Mouse (Mus musculus) hindbrain, embryonic 14.5 days (tissue): ENCODE data around the gene Pik3r1. TPM values are rescaled to one million over a fixed set of nuclear protein-coding genes. Genes with fewer than 3 reads are reported as not detected.

Source experiments
- ATAC-seq: fragments of 200-750 bp; cut with Nextera tagmentation; 2 replicates; pipeline ENCODE4 v1.8.0; 2017; ENCODE audit warnings: moderate number of reproducible peaks, mild to moderate bottlenecking, moderate TSS enrichment, moderate library complexity; ENCODE audit not compliant: low FRiP score
- DNase-seq: peaks from one replicate; pipeline ENCODE4 v3.0.0-alpha.2; 2015; ENCODE audit warnings: low spot score
- H3K27ac ChIP-seq: fragments of 300-500 bp; sonication (generic); 2 replicates; pipeline ENCODE4 v1.5.1; 2014; ENCODE audit warnings: mild to moderate bottlenecking, moderate library complexity
- H3K27me3 ChIP-seq: fragments of 300-500 bp; sonication (generic); 2 replicates; pipeline ENCODE4 v1.6.1; 2014; ENCODE audit warnings: mild to moderate bottlenecking, low read length, mixed read lengths; ENCODE audit not compliant: control insufficient read depth, insufficient read depth
- H3K36me3 ChIP-seq: fragments of 300-500 bp; sonication (generic); replicated peaks from 2 replicates; pipeline ENCODE4 v1.6.1; 2014; ENCODE audit not compliant: control insufficient read depth, insufficient read depth
- H3K4me1 ChIP-seq: fragments of 300-500 bp; sonication (generic); replicated peaks from 2 replicates; pipeline ENCODE4 v1.6.1; 2014; ENCODE audit warnings: antibody characterized with exemption, low read length, mixed read lengths; ENCODE audit not compliant: control insufficient read depth, insufficient read depth
- H3K4me2 ChIP-seq: fragments of 300-500 bp; sonication (generic); replicated peaks from 2 replicates; pipeline ENCODE4 v1.6.1; 2014; ENCODE audit warnings: mild to moderate bottlenecking, moderate library complexity
- H3K4me3 ChIP-seq: fragments of 300-500 bp; sonication (generic); replicated peaks from 2 replicates; pipeline ENCODE4 v1.5.1; 2014; ENCODE audit warnings: mild to moderate bottlenecking, low read length
- H3K9ac ChIP-seq: fragments of 300-500 bp; sonication (generic); 2 replicates; pipeline ENCODE4 v1.6.1; 2014
- H3K9me3 ChIP-seq: fragments of 300-500 bp; sonication (generic); 2 replicates; pipeline ENCODE4 v1.6.1; 2016; ENCODE audit warnings: low read length; ENCODE audit not compliant: control insufficient read depth
- WGBS: fragments of 180-500 bp; shearing (Covaris S2); extraction: QIAGEN DNeasy Blood & Tissue Kit; methylation state at CpG from one replicate; pipeline ENCODE4 v1.1.7; 2014; 5-methylcytosine and 5-hydroxymethylcytosine counted together
- polyA plus RNA-seq: library from polyadenylated mRNA; unstranded; fragments of >200 nt; fragmentation: Nextera tagmentation; extraction: Ambion mirVana; gene quantifications from 2 replicates; pipeline ENCODE4 v1.2.1, GENCODE M21; 2014

The Pik3r1 gene
- polyA plus RNA-seq, 1 experiment from 2014 or later, result 94.5 TPM

DNA sequence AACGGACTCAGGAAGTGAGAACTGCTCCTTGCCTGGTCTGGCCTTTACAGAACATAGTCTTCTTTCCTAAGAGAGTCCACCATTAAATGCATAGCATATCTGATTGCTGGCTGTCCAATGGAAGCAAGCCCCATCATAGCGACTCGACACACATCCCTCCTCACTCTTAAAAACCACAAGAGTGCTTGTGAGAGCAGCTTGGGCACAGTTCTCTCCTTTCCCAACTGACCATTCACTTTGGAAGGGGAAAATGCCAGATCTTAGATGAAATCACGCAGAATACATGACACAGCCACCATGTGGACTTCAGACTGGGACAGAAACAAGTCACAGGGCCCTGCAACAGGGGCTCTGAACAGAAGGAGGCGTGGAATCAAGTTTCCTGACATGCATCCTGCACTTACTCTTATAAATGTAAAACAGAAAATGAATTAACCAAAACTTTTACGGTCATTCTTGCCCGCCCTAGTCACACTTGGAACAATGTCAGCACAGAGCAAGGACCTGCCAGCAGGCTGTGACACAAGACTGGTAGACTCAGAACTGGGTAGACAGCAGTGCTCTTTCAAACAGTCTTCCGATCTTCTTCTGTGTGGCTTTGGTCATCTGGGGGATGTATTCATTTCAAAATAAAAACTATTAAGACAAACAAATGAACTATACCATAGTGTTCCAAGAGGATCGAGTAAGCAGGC, 46.0 kb downstream of the Pik3r1 start:
- peaks cover 8% of the 10 kb centered on the region; the same call in 1 of the 2 replicates for H3K4me1 ChIP-seq
- no peak overlapping the region for H3K4me2 ChIP-seq
- DNase-seq (no peak), ATAC-seq (no peak)
- H3K27me3 ChIP-seq, result no peaks in the 10 kb centered on the region
- no peaks in the 10 kb centered on the region for H3K36me3 ChIP-seq
- 90% methylated on average over 9 of the region's 9 CpGs for WGBS
- H3K9me3 ChIP-seq, result no peaks in the 10 kb centered on the region
- H3K4me3 ChIP-seq, result no peak overlapping the region
- H3K27ac ChIP-seq, result no peak overlapping the region
- H3K9ac ChIP-seq, result no peak overlapping the region

DNA sequence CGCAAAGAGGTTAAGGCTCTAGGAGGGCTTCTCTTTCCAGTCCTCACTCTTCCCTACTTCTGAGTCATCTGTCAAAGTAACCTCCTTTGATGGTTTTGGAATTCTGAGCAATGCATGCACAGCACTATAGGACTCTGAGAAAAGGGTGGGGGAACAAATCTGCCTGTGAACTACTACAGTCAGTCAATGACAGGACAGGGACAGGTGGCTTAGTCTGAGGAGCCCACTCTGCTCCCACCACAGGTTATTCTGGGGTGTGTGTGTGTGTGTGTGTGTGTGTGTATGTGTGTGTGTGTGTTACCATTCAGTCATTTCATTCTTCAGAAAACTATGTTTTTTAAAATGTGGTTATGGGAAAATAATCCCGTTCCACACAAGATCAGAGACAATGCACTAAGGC, 46.9 kb downstream of the Pik3r1 start:
- Histone ChIP-seq H3K27ac (no peak overlapping the region), H3K27me3 (no peaks in the 10 kb centered on the region), H3K4me3 (no peak overlapping the region), H3K36me3 (no peaks in the 10 kb centered on the region), H3K4me1 (peaks cover 8% of the 10 kb centered on the region; the same call in 1 of the 2 replicates), H3K9ac (no peak overlapping the region), H3K9me3 (no peaks in the 10 kb centered on the region), H3K4me2 (no peak overlapping the region)
- DNase-seq (no peak), ATAC-seq (no peak)
- 96% methylated on average over 1 of the region's 2 CpGs for WGBS

DNA sequence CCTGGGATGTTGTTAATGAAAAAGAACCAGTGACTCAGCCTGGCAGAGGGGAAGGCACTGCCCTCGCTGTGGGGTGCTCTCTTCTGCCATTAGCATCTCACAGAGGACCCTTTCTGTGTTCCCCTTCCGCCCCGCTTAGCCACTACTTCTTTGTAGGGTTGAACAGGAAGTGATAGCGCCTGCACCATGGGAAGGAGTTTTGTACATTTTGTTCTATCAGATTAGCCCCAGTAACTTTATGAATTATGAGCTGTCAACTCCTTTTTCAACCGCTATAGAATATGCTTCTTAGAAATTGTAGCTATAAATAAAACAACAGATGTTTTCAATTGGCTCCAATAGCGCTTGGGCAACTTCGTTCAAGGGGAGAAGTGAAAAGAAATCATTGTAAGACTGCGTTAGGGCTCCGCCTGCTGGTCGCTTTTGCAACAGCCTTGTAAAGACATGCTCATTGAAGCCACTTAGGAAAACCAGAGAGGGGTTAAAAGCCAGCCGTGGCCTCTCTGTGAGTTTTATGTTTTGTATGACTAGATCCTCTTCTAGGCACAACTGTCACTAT, 48.6 kb downstream of the Pik3r1 start:
- WGBS, result 7% methylated on average over 11 of the region's 11 CpGs
- Histone ChIP-seq H3K36me3 (no peaks in the 10 kb centered on the region), H3K27ac (no peak overlapping the region), H3K9ac (no peak overlapping the region), H3K4me1 (peaks cover 8% of the 10 kb centered on the region; the same call in 1 of the 2 replicates), H3K27me3 (no peaks in the 10 kb centered on the region), H3K9me3 (no peaks in the 10 kb centered on the region), H3K4me3 (no peak overlapping the region), H3K4me2 (peak overlapping the region; percentile 31)
- ATAC-seq (peak; percentile 64; the same call in 1 of the 2 replicates), DNase-seq (peak; percentile 89)

DNA sequence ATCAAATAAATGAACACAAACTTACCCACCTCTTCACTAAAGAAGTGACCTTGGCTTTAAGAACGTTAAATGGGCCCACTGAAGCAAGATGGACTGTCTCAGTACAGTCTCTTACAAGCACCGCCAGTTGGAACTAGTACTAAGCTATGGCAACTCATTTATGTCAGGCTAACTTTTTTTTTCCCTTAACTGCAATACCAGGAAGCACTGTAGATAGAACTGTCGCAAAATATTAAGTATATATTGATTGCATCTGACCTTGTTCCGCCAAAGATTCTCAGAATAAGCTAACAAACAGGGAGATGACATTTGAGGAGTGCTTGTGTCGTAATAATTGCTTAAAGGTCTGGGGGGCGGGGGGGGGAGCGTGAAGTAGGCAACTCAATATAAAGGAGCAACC, 49.3 kb downstream of the Pik3r1 start:
- Histone ChIP-seq H3K27me3 (no peaks in the 10 kb centered on the region), H3K4me3 (no peak overlapping the region), H3K36me3 (no peaks in the 10 kb centered on the region), H3K9ac (no peak overlapping the region), H3K9me3 (no peaks in the 10 kb centered on the region), H3K4me1 (peaks cover 8% of the 10 kb centered on the region; the same call in 1 of the 2 replicates), H3K4me2 (0 out of 2 replicates have a peak overlapping the region, but pooled peaks have one; percentile 31), H3K27ac (no peak overlapping the region)
- ATAC-seq (no peak), DNase-seq (no peak)
- 52% methylated on average over 7 of the region's 7 CpGs for WGBS

DNA sequence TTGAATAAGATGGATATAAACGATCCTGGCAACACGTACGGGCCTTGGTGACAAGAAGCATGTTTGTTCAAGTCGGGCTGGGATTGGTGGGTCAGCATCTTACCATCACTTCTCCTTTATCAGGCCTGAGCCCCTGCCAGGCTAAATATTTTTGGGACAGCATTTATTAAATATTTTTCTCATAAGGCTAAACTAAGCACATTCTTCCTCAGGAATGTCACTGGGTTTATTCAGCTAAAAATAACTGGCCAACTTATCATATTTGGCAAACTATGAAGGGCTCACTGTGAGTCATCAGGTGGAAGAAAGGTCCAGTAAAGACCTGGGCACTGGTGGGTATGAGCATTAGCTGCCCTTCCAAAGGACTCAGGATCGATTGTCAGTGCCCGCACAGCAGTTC, 50.2 kb downstream of the Pik3r1 start:
- H3K4me1 ChIP-seq, result peaks cover 8% of the 10 kb centered on the region; the same call in 1 of the 2 replicates
- 81% methylated on average over 6 of the region's 6 CpGs for WGBS
- DNase-seq (no peak), ATAC-seq (no peak)
- H3K9ac ChIP-seq, result no peak overlapping the region
- H3K27ac ChIP-seq, result no peak overlapping the region
- no peak overlapping the region for H3K4me3 ChIP-seq
- no peaks in the 10 kb centered on the region for H3K27me3 ChIP-seq
- no peak overlapping the region for H3K4me2 ChIP-seq
- H3K36me3 ChIP-seq, result no peaks in the 10 kb centered on the region
- H3K9me3 ChIP-seq, result no peaks in the 10 kb centered on the region

DNA sequence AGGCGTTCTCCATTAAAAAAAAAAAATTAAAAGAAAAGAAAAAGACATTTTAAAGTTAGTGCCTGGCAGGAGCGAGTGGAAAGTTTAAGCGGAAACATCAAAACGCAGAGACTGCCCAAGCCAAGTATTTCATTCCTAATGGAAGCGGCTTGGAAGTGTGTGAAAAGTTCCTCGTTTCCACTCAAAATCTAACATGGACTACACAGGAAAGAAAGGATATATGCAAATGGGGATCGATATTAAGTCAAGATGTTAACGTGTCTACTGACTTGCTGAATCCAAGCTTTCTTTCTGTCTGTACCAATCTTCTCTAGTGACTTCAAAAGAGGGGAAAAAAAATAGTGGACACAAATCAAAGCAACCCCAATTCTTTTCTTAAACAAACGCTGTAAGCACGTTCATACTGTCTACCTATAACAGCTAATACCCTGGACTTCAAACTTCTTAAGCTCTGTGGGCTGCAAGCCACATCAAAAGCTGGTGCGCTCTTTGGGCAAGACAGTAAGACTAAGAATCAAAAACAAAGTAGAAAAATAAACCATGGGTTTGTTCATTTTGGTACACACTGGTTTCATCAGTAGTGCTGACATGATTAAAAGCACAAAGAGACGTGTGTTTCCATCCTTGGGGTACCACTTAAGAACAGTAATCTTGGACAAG, 54.5 kb downstream of the Pik3r1 start:
- H3K27ac ChIP-seq, result no peak overlapping the region
- H3K4me1 ChIP-seq, result peaks cover under 1% of the 10 kb centered on the region; the same call in 1 of the 2 replicates
- no peak overlapping the region for H3K4me2 ChIP-seq
- no peaks in the 10 kb centered on the region for H3K9me3 ChIP-seq
- H3K36me3 ChIP-seq, result peaks cover 4% of the 10 kb centered on the region; the same call in 1 of the 2 replicates
- ATAC-seq (no peak), DNase-seq (no peak)
- H3K9ac ChIP-seq, result no peak overlapping the region
- WGBS, result 90% methylated on average over 12 of the region's 12 CpGs
- H3K4me3 ChIP-seq, result no peak overlapping the region
- H3K27me3 ChIP-seq, result no peaks in the 10 kb centered on the region

DNA sequence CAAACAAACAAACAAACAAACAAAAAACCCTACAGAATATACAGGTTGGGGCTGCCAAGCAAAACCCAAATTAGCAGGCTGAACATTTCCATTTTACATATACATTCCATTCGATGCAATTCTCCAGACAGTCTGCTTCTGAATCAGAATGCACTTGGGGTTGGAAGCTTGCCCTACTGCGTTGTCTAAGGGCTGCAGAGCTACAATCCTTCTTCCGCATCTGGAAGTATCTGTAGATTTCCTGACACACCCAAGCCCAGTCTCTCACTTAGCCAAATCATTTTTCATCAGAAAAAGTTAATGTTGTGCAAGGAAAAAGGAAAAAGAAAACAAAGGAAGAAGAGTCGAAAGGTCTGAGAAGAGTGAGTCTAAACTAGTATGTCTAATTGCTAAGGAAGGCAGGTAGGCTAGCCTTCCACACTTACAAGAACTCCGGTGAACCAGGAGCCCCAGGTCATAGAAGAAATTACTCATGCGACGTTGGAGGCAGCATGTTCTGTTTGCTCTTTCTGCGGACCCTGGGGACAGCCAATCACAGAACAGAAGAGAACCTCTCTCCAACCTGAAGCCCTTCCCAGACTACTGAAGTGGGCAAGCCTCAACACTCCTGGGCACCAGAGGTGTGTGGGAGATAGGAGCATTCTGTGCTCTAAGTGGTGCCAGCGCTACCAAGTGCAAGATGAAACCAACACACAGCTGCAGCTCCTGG, 55.1 kb downstream of the Pik3r1 start:
- no peak overlapping the region for H3K27ac ChIP-seq
- no peaks in the 10 kb centered on the region for H3K27me3 ChIP-seq
- no peak for ATAC-seq
- H3K9ac ChIP-seq, result no peak overlapping the region
- peaks cover 11% of the 10 kb centered on the region for H3K36me3 ChIP-seq
- no peaks in the 10 kb centered on the region for H3K9me3 ChIP-seq
- H3K4me2 ChIP-seq, result no peak overlapping the region
- 86% methylated on average over 9 of the region's 9 CpGs for WGBS
- no peak overlapping the region for H3K4me3 ChIP-seq
- DNase-seq, result no peak
- no peaks in the 10 kb centered on the region for H3K4me1 ChIP-seq

DNA sequence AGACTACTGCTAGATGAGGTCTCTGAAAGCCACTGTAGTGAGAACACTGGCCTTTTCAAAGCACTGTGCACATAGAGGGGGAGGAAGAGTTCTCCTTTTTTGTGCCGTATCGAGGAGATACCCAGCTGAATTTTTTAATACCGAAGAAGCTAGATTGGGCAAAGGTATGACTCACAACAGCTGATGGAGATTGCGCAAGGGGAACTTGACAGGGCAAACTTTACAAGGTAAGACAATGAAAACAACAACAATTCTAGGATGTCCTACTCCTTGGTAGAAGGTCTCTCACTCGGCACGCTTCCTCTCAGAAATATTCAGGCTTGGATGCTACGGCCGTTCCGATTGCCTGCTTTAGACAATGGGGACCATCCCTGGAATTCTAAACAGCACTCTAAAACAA, 55.9 kb downstream of the Pik3r1 start:
- H3K27me3 ChIP-seq, result no peaks in the 10 kb centered on the region
- DNase-seq (no peak), ATAC-seq (no peak)
- no peaks in the 10 kb centered on the region for H3K9me3 ChIP-seq
- WGBS, result 80% methylated on average over 9 of the region's 9 CpGs
- peaks cover 14% of the 10 kb centered on the region for H3K36me3 ChIP-seq
- no peak overlapping the region for H3K4me3 ChIP-seq
- H3K27ac ChIP-seq, result no peak overlapping the region
- no peak overlapping the region for H3K9ac ChIP-seq
- H3K4me1 ChIP-seq, result no peaks in the 10 kb centered on the region
- no peak overlapping the region for H3K4me2 ChIP-seq

DNA sequence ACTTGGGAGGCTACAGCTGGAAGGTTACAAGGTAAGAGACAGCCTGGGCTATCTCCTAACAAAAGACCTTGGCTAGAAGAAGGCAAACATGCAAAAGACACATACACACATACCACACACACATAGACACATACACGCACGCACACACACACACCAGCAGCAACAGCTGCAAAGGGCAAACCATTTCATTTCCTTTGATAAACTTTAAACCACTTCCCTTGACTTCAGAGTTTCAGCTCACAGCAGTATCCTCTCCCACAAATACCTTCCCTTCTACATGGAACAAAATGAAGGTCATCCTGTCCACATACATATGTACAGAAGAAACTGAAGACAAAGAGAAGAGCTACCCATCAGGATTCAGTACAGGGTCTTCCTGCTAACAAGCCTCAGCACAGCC, 56.7 kb downstream of the Pik3r1 start:
- Histone ChIP-seq H3K4me3 (no peak overlapping the region), H3K9ac (no peak overlapping the region), H3K4me1 (no peaks in the 10 kb centered on the region), H3K27ac (no peak overlapping the region), H3K27me3 (no peaks in the 10 kb centered on the region), H3K9me3 (no peaks in the 10 kb centered on the region), H3K36me3 (peaks cover 14% of the 10 kb centered on the region), H3K4me2 (no peak overlapping the region)
- no peak for DNase-seq
- ATAC-seq, result no peak
- WGBS, result 98% methylated on average over 2 of the region's 2 CpGs
